Mouse (Mus musculus): Measurements from ENCODE around the gene Olfr295. TPM values are rescaled to one million over a fixed set of nuclear protein-coding genes. Genes with fewer than 3 reads are reported as not detected.

Olfr295 gene
- total RNA-seq (2021): not detected

DNA sequence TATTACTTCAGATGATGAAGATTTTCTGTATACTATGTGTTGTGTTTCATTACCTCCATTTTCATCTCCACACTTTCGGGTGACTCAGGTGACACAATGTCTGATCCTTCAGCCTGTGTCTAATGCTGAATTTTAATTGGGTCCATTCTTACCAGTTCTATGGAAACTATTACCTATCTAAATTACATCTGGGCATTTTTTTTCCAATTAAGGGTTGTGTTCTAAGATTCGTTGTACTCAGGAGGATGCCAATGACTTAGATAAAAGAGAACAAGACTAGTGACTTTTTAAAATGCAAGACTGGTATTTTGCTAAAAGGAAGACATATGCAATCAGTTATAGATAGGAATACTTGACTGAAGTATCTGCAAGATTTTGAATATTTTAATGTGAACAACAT lies at the start of gene Olfr295:
Gene Olfr295 (plus strand): TSS at position 301 of the 400 bp plus-strand sequence.
- intact Hi-C loops (cut with DNase I): no loop called here
- DNase-seq (ENCODE audit: low spot score in 2 of 2): no peak

- intact Hi-C loops (cut with DNase I): no loop called here
- DNase-seq (ENCODE audit: low spot score in 2 of 2): no peak
These were observed 32.9 kb downstream of the Olfr295 start, which contains the start of gene Olfr294 for GRCm38 (mm10) chr7:86616543-86616942. Olfr294 (minus strand) TSS chr7:86616643.

Other genes with a start within 250 kb of the Olfr295 start
- not detected for gene Olfr307, start 246.3 kb upstream of the Olfr295 start, total RNA-seq (2021)
- not detected for gene Olfr305, start 216.9 kb upstream of the Olfr295 start, total RNA-seq (2021)
- gene Olfr304, start 197.2 kb upstream of the Olfr295 start, total RNA-seq (2021): not detected
- not detected for gene Olfr303, start 186.1 kb upstream of the Olfr295 start, total RNA-seq (2021)
- not detected for gene Olfr301, start 180.0 kb upstream of the Olfr295 start, total RNA-seq (2021)
- gene Olfr299, start 123.9 kb upstream of the Olfr295 start, total RNA-seq (2021): not detected
- gene Olfr298, start 91.4 kb upstream of the Olfr295 start, total RNA-seq (2021): not detected
- not detected for gene Olfr297, start 63.9 kb upstream of the Olfr295 start, total RNA-seq (2021)
- gene Olfr294, start 32.8 kb downstream of the Olfr295 start, total RNA-seq (2021): not detected
- gene Olfr293, start 65.2 kb downstream of the Olfr295 start, total RNA-seq (2021): not detected
- gene Olfr292, start 104.5 kb downstream of the Olfr295 start, total RNA-seq (2021): not detected
- gene Folh1, start 192.1 kb downstream of the Olfr295 start, total RNA-seq (2021): 1 to 10 TPM; 4.1 to 4.8 TPM
- gene Vmn2r77, start 211.2 kb downstream of the Olfr295 start, total RNA-seq (2021): not detected

Measured in left cerebral cortex, postnatal 36 days (tissue).